Mouse (Mus musculus) lung, embryonic 15.5 days (tissue): ENCODE results near the gene Ccp110. TPM values are rescaled to one million over a fixed set of nuclear protein-coding genes. Genes with fewer than 3 reads are reported as not detected.

Source experiments
- ATAC-seq: fragments of 200-750 bp; cut with Nextera tagmentation; 2 replicates; pipeline ENCODE4 v1.8.0; 2017; ENCODE audit warnings: moderate number of reproducible peaks, borderline replicate concordance; ENCODE audit not compliant: low FRiP score, low TSS enrichment; ENCODE audit errors: extremely low read depth
- H3K27ac ChIP-seq: fragments of 300-500 bp; sonication (generic); 2 replicates; pipeline ENCODE4 v1.5.1; 2015; ENCODE audit warnings: moderate library complexity, mild to moderate bottlenecking, inconsistent platforms
- H3K27me3 ChIP-seq: fragments of 300-500 bp; sonication (generic); 2 replicates; pipeline ENCODE4 v1.6.1; 2015; ENCODE audit warnings: inconsistent platforms
- H3K36me3 ChIP-seq: fragments of 300-500 bp; sonication (generic); 2 replicates; pipeline ENCODE4 v1.6.1; 2015; ENCODE audit warnings: inconsistent platforms
- H3K4me1 ChIP-seq: fragments of 300-500 bp; sonication (generic); 2 replicates; pipeline ENCODE4 v1.6.1; 2015; ENCODE audit warnings: inconsistent platforms
- H3K4me2 ChIP-seq: fragments of 300-500 bp; sonication (generic); 2 replicates; pipeline ENCODE4 v1.6.1; 2015; ENCODE audit warnings: inconsistent platforms, mild to moderate bottlenecking, moderate library complexity
- H3K4me3 ChIP-seq: fragments of 300-500 bp; sonication (generic); 2 replicates; pipeline ENCODE4 v1.5.1; 2015; ENCODE audit warnings: mild to moderate bottlenecking, inconsistent platforms
- H3K9ac ChIP-seq: fragments of 300-500 bp; sonication (generic); 2 replicates; pipeline ENCODE4 v1.6.1; 2015; ENCODE audit warnings: inconsistent platforms
- H3K9me3 ChIP-seq: fragments of 300-500 bp; sonication (generic); 2 replicates; pipeline ENCODE4 v1.6.1; 2016; ENCODE audit warnings: inconsistent platforms
- WGBS: fragments of 180-500 bp; shearing (Covaris S2); methylation state at CpG from one replicate; pipeline ENCODE4 v1.1.7; 2015; 5-methylcytosine and 5-hydroxymethylcytosine counted together
- polyA plus RNA-seq: library from polyadenylated mRNA; unstranded; fragments of >200 nt; fragmentation: Nextera tagmentation; extraction: Ambion mirVana; gene quantifications from 2 replicates; pipeline ENCODE4 v1.2.1, GENCODE M21; 2015

Gene Ccp110
- polyA plus RNA-seq, 1 experiment from 2014 or later, result 20.3 TPM

GRCm38 (mm10) chr7:118775991-118776390, 63.6 kb downstream of the Ccp110 start:
- H3K4me2 ChIP-seq, result no peak overlapping the region
- H3K9ac ChIP-seq, result no peak overlapping the region
- H3K9me3 ChIP-seq, result no peaks in the 10 kb centered on the region
- H3K4me3 ChIP-seq, result no peak overlapping the region
- H3K27me3 ChIP-seq, result no peaks in the 10 kb centered on the region
- no peaks in the 10 kb centered on the region for H3K36me3 ChIP-seq
- ATAC-seq, result no peak
- peaks cover 7% of the 10 kb centered on the region for H3K4me1 ChIP-seq
- H3K27ac ChIP-seq, result no peak overlapping the region
- WGBS, result 79% methylated on average over 7 of the region's 7 CpGs

GRCm38 (mm10) chr7:118776491-118776890, 64.1 kb downstream of the Ccp110 start:
- H3K4me2 ChIP-seq, result no peak overlapping the region
- no peaks in the 10 kb centered on the region for H3K9me3 ChIP-seq
- 66% methylated on average over 9 of the region's 9 CpGs for WGBS
- H3K36me3 ChIP-seq, result no peaks in the 10 kb centered on the region
- ATAC-seq, result no peak
- no peak overlapping the region for H3K9ac ChIP-seq
- no peaks in the 10 kb centered on the region for H3K27me3 ChIP-seq
- peaks cover 7% of the 10 kb centered on the region for H3K4me1 ChIP-seq
- H3K4me3 ChIP-seq, result no peak overlapping the region
- H3K27ac ChIP-seq, result no peak overlapping the region

GRCm38 (mm10) chr7:118777598-118778394, 65.4 kb downstream of the Ccp110 start:
- no peaks in the 10 kb centered on the region for H3K9me3 ChIP-seq
- H3K9ac ChIP-seq, result no peak overlapping the region
- 0 out of 2 replicates have a peak overlapping the region, but pooled peaks have one; percentile 4 for H3K27ac ChIP-seq
- no peaks in the 10 kb centered on the region for H3K27me3 ChIP-seq
- no peak overlapping the region for H3K4me3 ChIP-seq
- 67% methylated on average over 10 of the region's 10 CpGs for WGBS
- ATAC-seq, result peak; percentile 63
- H3K4me2 ChIP-seq, result no peak overlapping the region
- peaks cover 7% of the 10 kb centered on the region for H3K4me1 ChIP-seq
- no peaks in the 10 kb centered on the region for H3K36me3 ChIP-seq

DNA sequence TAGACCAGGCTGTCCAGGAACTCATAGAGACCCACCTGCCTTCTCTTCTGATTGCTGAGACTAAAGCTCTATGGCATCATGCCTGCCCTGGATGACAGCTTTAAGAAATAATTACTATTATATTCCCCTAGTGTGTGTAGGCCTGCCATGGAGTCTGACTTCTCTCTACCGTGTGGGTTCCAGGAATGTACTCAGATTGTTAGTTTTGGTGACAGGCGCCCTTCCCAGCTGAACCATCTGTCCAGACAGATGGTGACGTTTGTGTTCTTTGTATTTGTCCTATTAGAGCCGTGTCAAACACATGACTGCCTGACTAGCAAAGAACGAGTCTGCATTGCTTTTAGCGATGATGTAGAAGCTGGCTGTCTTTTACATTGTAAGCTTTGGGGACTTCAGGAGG, 66.2 kb downstream of the Ccp110 start:
- Histone ChIP-seq H3K27me3 (no peaks in the 10 kb centered on the region), H3K4me3 (no peak overlapping the region), H3K4me1 (peaks cover 7% of the 10 kb centered on the region), H3K9me3 (no peaks in the 10 kb centered on the region), H3K9ac (no peak overlapping the region), H3K27ac (no peak overlapping the region), H3K4me2 (no peak overlapping the region), H3K36me3 (no peaks in the 10 kb centered on the region)
- no peak for ATAC-seq
- WGBS, result 62% methylated on average over 6 of the region's 6 CpGs

GRCm38 (mm10) chr7:118783305-118784001, 71.1 kb downstream of the Ccp110 start:
- H3K4me2 ChIP-seq, result no peak overlapping the region
- 82% methylated on average over 11 of the region's 11 CpGs for WGBS
- ATAC-seq, result no peak
- H3K9me3 ChIP-seq, result no peaks in the 10 kb centered on the region
- 0 out of 2 replicates have a peak, but pooled peaks cover 3% of the 10 kb centered on the region for H3K36me3 ChIP-seq
- no peak overlapping the region for H3K27ac ChIP-seq
- no peaks in the 10 kb centered on the region for H3K4me1 ChIP-seq
- no peak overlapping the region for H3K4me3 ChIP-seq
- H3K27me3 ChIP-seq, result no peaks in the 10 kb centered on the region
- H3K9ac ChIP-seq, result no peak overlapping the region

GRCm38 (mm10) chr7:118786091-118786490, 73.7 kb downstream of the Ccp110 start:
- Histone ChIP-seq H3K4me3 (no peak overlapping the region), H3K4me2 (no peak overlapping the region), H3K4me1 (no peaks in the 10 kb centered on the region), H3K9me3 (no peaks in the 10 kb centered on the region), H3K27ac (no peak overlapping the region), H3K9ac (no peak overlapping the region), H3K27me3 (no peaks in the 10 kb centered on the region), H3K36me3 (0 out of 2 replicates have a peak, but pooled peaks cover 3% of the 10 kb centered on the region)
- no peak for ATAC-seq
- 84% methylated on average over 6 of the region's 6 CpGs for WGBS

Other genes with a start within 250 kb of the Ccp110 start
- 7.4 and 8.1 TPM in 2 replicates for gene Itpripl2, start 220.6 kb upstream of the Ccp110 start, polyA plus RNA-seq
- gene Coq7, start 179.2 kb upstream of the Ccp110 start, polyA plus RNA-seq, result 115 and 130 TPM in 2 replicates
- 2.3 TPM in 2 replicates for gene Tmc7, start 127.8 kb upstream of the Ccp110 start, polyA plus RNA-seq
- 0.21 TPM in 1 of 2 replicates, not detected in the other for gene Tmc5, start 115.3 kb upstream of the Ccp110 start, polyA plus RNA-seq
- 122 and 128 TPM in 2 replicates for gene Gde1, start 6.8 kb upstream of the Ccp110 start, polyA plus RNA-seq
- gene Vps35l, start 27.7 kb downstream of the Ccp110 start, polyA plus RNA-seq, result 63.6 and 64.5 TPM in 2 replicates
- gene Iqck, start 143.2 kb downstream of the Ccp110 start, polyA plus RNA-seq, result 3.2 and 3.7 TPM in 2 replicates
- gene Knop1, start 143.7 kb downstream of the Ccp110 start, polyA plus RNA-seq, result 76.1 and 82.1 TPM in 2 replicates